Mouse (Mus musculus) liver, embryonic 14.5 days (tissue): ENCODE results near the gene Gm9936. TPM values are rescaled to one million over a fixed set of nuclear protein-coding genes. Genes with fewer than 3 reads are reported as not detected.

Source experiments
- ATAC-seq: fragments of 200-750 bp; cut with Nextera tagmentation; 2 replicates; pipeline ENCODE4 v1.8.0; 2017; ENCODE audit warnings: moderate number of reproducible peaks, mild to moderate bottlenecking, moderate library complexity; ENCODE audit not compliant: insufficient read depth
- DNase-seq, 3 experiments: peaks; one replicate each; pipeline ENCODE4 v3.0.0-alpha.2; 2012 to 2013; ENCODE audit warnings: low read depth in 3 of 3, low spot score in 3 of 3
- H3K27ac ChIP-seq: fragments of 300-500 bp; sonication (generic); 2 replicates; pipeline ENCODE4 v1.5.1; 2014; ENCODE audit warnings: moderate library complexity, mild to moderate bottlenecking, control low read depth, inconsistent platforms
- H3K27me3 ChIP-seq: fragments of 300-500 bp; sonication (generic); 2 replicates; pipeline ENCODE4 v1.6.1; 2014; ENCODE audit warnings: mild to moderate bottlenecking, low read length, moderate library complexity; ENCODE audit not compliant: control insufficient read depth, insufficient read depth
- H3K36me3 ChIP-seq: fragments of 300-500 bp; sonication (generic); replicated peaks from 2 replicates; pipeline ENCODE4 v1.6.1; 2014; ENCODE audit warnings: low read depth; ENCODE audit not compliant: control insufficient read depth, insufficient read depth
- H3K4me1 ChIP-seq, 2 experiments: fragments of 200-500 bp in 1 of 2; fragments of 300-500 bp in 1 of 2; sonication (generic) in 1 of 2; replicated peaks; 2 replicates each; pipeline ENCODE4 v1.6.1; 2012 to 2014; ENCODE audit warnings: antibody characterized with exemption in 1 of 2, inconsistent platforms in 1 of 2, low read length in 1 of 2; ENCODE audit not compliant: control insufficient read depth in 2 of 2, insufficient read depth in 2 of 2
- H3K4me2 ChIP-seq: fragments of 300-500 bp; sonication (generic); 2 replicates; pipeline ENCODE4 v1.6.1; 2014; ENCODE audit warnings: low read depth, mild to moderate bottlenecking, control low read depth, moderate library complexity
- H3K4me3 ChIP-seq, 2 experiments: fragments of 200-500 bp in 1 of 2; fragments of 300-500 bp in 1 of 2; sonication (generic) in 1 of 2; 2 replicates each; pipeline ENCODE4 v1.5.1; 2012 to 2014; ENCODE audit warnings: low read depth in 2 of 2, low read length in 2 of 2, mild to moderate bottlenecking in 2 of 2, control low read depth in 1 of 2, inconsistent platforms in 1 of 2, moderate library complexity in 1 of 2; ENCODE audit not compliant: insufficient read depth in 1 of 2
- H3K9ac ChIP-seq: fragments of 300-500 bp; sonication (generic); replicated peaks from 2 replicates; pipeline ENCODE4 v1.6.1; 2014; ENCODE audit warnings: mild to moderate bottlenecking, control low read depth, moderate library complexity
- H3K9me3 ChIP-seq: fragments of 300-500 bp; sonication (generic); 2 replicates; pipeline ENCODE4 v1.6.1; 2016; ENCODE audit warnings: low read length, mixed read lengths; ENCODE audit not compliant: control insufficient read depth
- CTCF ChIP-seq: IDR thresholded peaks from 2 replicates; pipeline ENCODE4 v1.5.1; 2016; ENCODE audit warnings: antibody characterized with exemption, low read depth, control low read depth
- EP300 ChIP-seq: IDR thresholded peaks from 2 replicates; pipeline ENCODE4 v1.6.1; 2016; ENCODE audit warnings: antibody characterized with exemption, low read depth
- WGBS: fragments of 180-500 bp; shearing (Covaris S2); extraction: QIAGEN DNeasy Blood & Tissue Kit; methylation state at CpG from one replicate; pipeline ENCODE4 v1.1.7; 2014; ENCODE audit not compliant: insufficient replicate concordance; 5-methylcytosine and 5-hydroxymethylcytosine counted together
- microRNA-seq: library from miRNA; unstranded; fragments of <30 nt; microRNA quantifications from one replicate; pipeline ENCODE4, GENCODE M21; 2016
- polyA plus RNA-seq, 2 experiments: library from polyadenylated mRNA; depleted of rRNA in 1 of 2; stranded (reverse) in 1 of 2; unstranded in 1 of 2; fragments of >200 nt; fragmentation: Nextera tagmentation in 1 of 2; extraction: Ambion mirVana in 1 of 2; gene quantifications; 2 replicates each; pipeline versions ENCODE4 v1.2.1 to v1.2.3; 2012 to 2014

The Gm9936 gene
- polyA plus RNA-seq, 2 experiments, result not detected

GRCm38 (mm10) chr5:114807893-114808292, 50.6 kb downstream of the Gm9936 start:
- Histone ChIP-seq H3K9ac (peak overlapping the region; percentile 51), H3K9me3 (no peaks in the 10 kb centered on the region), H3K4me3 (no peak overlapping the region), H3K27me3 (no peaks in the 10 kb centered on the region), H3K4me2 (peak overlapping the region; percentile 60), H3K27ac (peak overlapping the region; percentile 68), H3K36me3 (peaks cover 15% of the 10 kb centered on the region), H3K4me1 (peaks cover 29 to 47% of the 10 kb centered on the region in 2 experiments)
- WGBS, result 20% methylated on average over 6 of the region's 6 CpGs
- ATAC-seq (peak; percentile 11; the same call in 1 of the 2 replicates), DNase-seq (no peak)
- TF ChIP-seq EP300, result no peak
- TF ChIP-seq CTCF, result no peak

- H3K27ac ChIP-seq, result peak overlapping the region; percentile 68
- H3K4me1 ChIP-seq, result peaks cover 29 to 43% of the 10 kb centered on the region in 2 experiments
- peak overlapping the region; percentile 51 for H3K9ac ChIP-seq
- peak overlapping the region; percentile 60 for H3K4me2 ChIP-seq
- TF ChIP-seq EP300 (no peak), CTCF (no peak)
- H3K36me3 ChIP-seq, result peaks cover 16% of the 10 kb centered on the region
- DNase-seq (no peak), ATAC-seq (peak; percentile 85)
- no peaks in the 10 kb centered on the region for H3K27me3 ChIP-seq
- WGBS, result 10% methylated on average over 8 of the region's 8 CpGs
- H3K4me3 ChIP-seq, result no peak overlapping the region
- H3K9me3 ChIP-seq, result no peaks in the 10 kb centered on the region
Measured at GRCm38 (mm10) chr5:114807468-114807867, 51.0 kb downstream of the Gm9936 start.

GRCm38 (mm10) chr5:114807063-114807462, 51.4 kb downstream of the Gm9936 start:
- H3K4me3 ChIP-seq, result no peak overlapping the region
- H3K27ac ChIP-seq, result peak overlapping the region; percentile 68
- peak overlapping the region; percentile 60 for H3K4me2 ChIP-seq
- no peaks in the 10 kb centered on the region for H3K27me3 ChIP-seq
- WGBS, result 16% methylated on average over 9 of the region's 9 CpGs
- TF ChIP-seq CTCF (no peak), EP300 (no peak)
- H3K9me3 ChIP-seq, result no peaks in the 10 kb centered on the region
- DNase-seq (no peak), ATAC-seq (peak; percentile 67; the same call in 1 of the 2 replicates)
- H3K9ac ChIP-seq, result peak overlapping the region; percentile 51
- peaks cover 26 to 39% of the 10 kb centered on the region in 2 experiments for H3K4me1 ChIP-seq
- H3K36me3 ChIP-seq, result peaks cover 20% of the 10 kb centered on the region

GRCm38 (mm10) chr5:114806636-114807035, 51.8 kb downstream of the Gm9936 start:
- TF ChIP-seq CTCF (no peak), EP300 (no peak)
- H3K4me3 ChIP-seq, result no peak overlapping the region
- peaks cover 24% of the 10 kb centered on the region for H3K36me3 ChIP-seq
- no peak overlapping the region; the same call in 1 of the 2 replicates for H3K9ac ChIP-seq
- no peaks in the 10 kb centered on the region for H3K9me3 ChIP-seq
- 52% methylated on average over 8 of the region's 8 CpGs for WGBS
- H3K27me3 ChIP-seq, result no peaks in the 10 kb centered on the region
- DNase-seq (no peak), ATAC-seq (no peak)
- peak overlapping the region; percentile 68 for H3K27ac ChIP-seq
- H3K4me2 ChIP-seq, result peak overlapping the region; percentile 60
- H3K4me1 ChIP-seq, result peaks cover 25 to 38% of the 10 kb centered on the region in 2 experiments

Small RNA genes within 50 kb of the gene (microRNA-seq; reads per million reads assigned to microRNA genes)
- 28.7 reads per million, percentile 33 among the genes with 10 or more reads in this experiment for gene Mir6240

Other genes starting within 250 kb of the Gm9936 start
- gene Trpv4, start 200.3 kb downstream of the Gm9936 start, polyA plus RNA-seq (2012; rRNA removed), result 0.16 and 0.22 TPM in 2 replicates
- gene Trpv4, start 200.3 kb downstream of the Gm9936 start, polyA plus RNA-seq (2014; fragmentation: Nextera tagmentation; extraction: Ambion mirVana), result 0.14 and 0.15 TPM in 2 replicates
- gene Gltp, start 167.7 kb downstream of the Gm9936 start, polyA plus RNA-seq (2012; rRNA removed), result 18.4 and 18.5 TPM in 2 replicates
- gene Gltp, start 167.7 kb downstream of the Gm9936 start, polyA plus RNA-seq (2014; fragmentation: Nextera tagmentation; extraction: Ambion mirVana), result 25.4 and 33.0 TPM in 2 replicates
- 5.6 and 7.8 TPM in 2 replicates for gene Tchp, start 150.9 kb downstream of the Gm9936 start, polyA plus RNA-seq (2012; rRNA removed)
- gene Tchp, start 150.9 kb downstream of the Gm9936 start, polyA plus RNA-seq (2014; fragmentation: Nextera tagmentation; extraction: Ambion mirVana), result 1.9 and 2.2 TPM in 2 replicates
- gene Ankrd13a, start 84.0 kb downstream of the Gm9936 start, polyA plus RNA-seq (2012; rRNA removed), result 29.9 and 38.6 TPM in 2 replicates
- 46.6 and 59.1 TPM in 2 replicates for gene Ankrd13a, start 84.0 kb downstream of the Gm9936 start, polyA plus RNA-seq (2014; fragmentation: Nextera tagmentation; extraction: Ambion mirVana)
- gene Git2, start 83.2 kb downstream of the Gm9936 start, polyA plus RNA-seq (2012; rRNA removed), result 12.7 and 13.7 TPM in 2 replicates
- gene Git2, start 83.2 kb downstream of the Gm9936 start, polyA plus RNA-seq (2014; fragmentation: Nextera tagmentation; extraction: Ambion mirVana), result 12.1 and 12.7 TPM in 2 replicates
- 15.5 and 17.5 TPM in 2 replicates for gene 1500011B03Rik, start 35.2 kb downstream of the Gm9936 start, polyA plus RNA-seq (2012; rRNA removed)
- 31.9 and 36.0 TPM in 2 replicates for gene 1500011B03Rik, start 35.2 kb downstream of the Gm9936 start, polyA plus RNA-seq (2014; fragmentation: Nextera tagmentation; extraction: Ambion mirVana)
- not detected in 2 replicates for gene 4930519G04Rik, start 5.0 kb downstream of the Gm9936 start, polyA plus RNA-seq (2012; rRNA removed)
- gene 4930519G04Rik, start 5.0 kb downstream of the Gm9936 start, polyA plus RNA-seq (2014; fragmentation: Nextera tagmentation; extraction: Ambion mirVana), result not detected in 2 replicates
- gene Oasl2, start 38.3 kb upstream of the Gm9936 start, polyA plus RNA-seq (2012; rRNA removed), result 1.3 TPM in 2 replicates
- 2.0 and 2.1 TPM in 2 replicates for gene Oasl2, start 38.3 kb upstream of the Gm9936 start, polyA plus RNA-seq (2014; fragmentation: Nextera tagmentation; extraction: Ambion mirVana)
- gene Oasl1, start 64.6 kb upstream of the Gm9936 start, polyA plus RNA-seq (2012; rRNA removed), result 0.44 and 0.50 TPM in 2 replicates
- gene Oasl1, start 64.6 kb upstream of the Gm9936 start, polyA plus RNA-seq (2014; fragmentation: Nextera tagmentation; extraction: Ambion mirVana), result 0.23 and 0.32 TPM in 2 replicates
- 5.6 and 8.1 TPM in 2 replicates for gene 2210016L21Rik, start 83.5 kb upstream of the Gm9936 start, polyA plus RNA-seq (2012; rRNA removed)
- gene 2210016L21Rik, start 83.5 kb upstream of the Gm9936 start, polyA plus RNA-seq (2014; fragmentation: Nextera tagmentation; extraction: Ambion mirVana), result 11.3 and 12.3 TPM in 2 replicates
- gene Hnf1a, start 112.4 kb upstream of the Gm9936 start, polyA plus RNA-seq (2012; rRNA removed), result 1.2 and 1.6 TPM in 2 replicates
- gene Hnf1a, start 112.4 kb upstream of the Gm9936 start, polyA plus RNA-seq (2014; fragmentation: Nextera tagmentation; extraction: Ambion mirVana), result 0.86 and 1.5 TPM in 2 replicates
- 17.2 and 17.6 TPM in 2 replicates for gene Sppl3, start 152.5 kb upstream of the Gm9936 start, polyA plus RNA-seq (2012; rRNA removed)
- gene Sppl3, start 152.5 kb upstream of the Gm9936 start, polyA plus RNA-seq (2014; fragmentation: Nextera tagmentation; extraction: Ambion mirVana), result 5.4 and 7.0 TPM in 2 replicates
- gene Gm10401, start 239.6 kb upstream of the Gm9936 start, polyA plus RNA-seq (2012; rRNA removed), result 0.07 TPM in 1 of 2 replicates, not detected in the other
- gene Gm10401, start 239.6 kb upstream of the Gm9936 start, polyA plus RNA-seq (2014; fragmentation: Nextera tagmentation; extraction: Ambion mirVana), result 11.9 and 14.0 TPM in 2 replicates